Mouse (Mus musculus): ENCODE data around the gene Slc34a3. TPM values are rescaled to one million over a fixed set of nuclear protein-coding genes. Genes with fewer than 3 reads are reported as not detected.

Slc34a3 gene
- polyA plus RNA-seq, 1 experiment from 2014 or later: not detected

- 0 out of 2 replicates have a peak, but pooled peaks cover 7% of the 10 kb centered on the region for H3K4me1 ChIP-seq (ENCODE audit: control insufficient read depth, insufficient read depth, low read length)
- ATAC-seq (ENCODE audit: low read depth): peak; percentile 75
- H3K27ac ChIP-seq (replicated peaks; ENCODE audit: low read depth, low read length): peak overlapping the region; percentile 40
- peaks cover 40% of the 10 kb centered on the region for H3K27me3 ChIP-seq (replicated peaks; ENCODE audit: control insufficient read depth, insufficient read depth, low read length)
- WGBS: 0% methylated on average over 39 of the region's 64 CpGs
- H3K4me3 ChIP-seq (ENCODE audit: low read depth, low read length): peak overlapping the region; percentile 52
- H3K9ac ChIP-seq (ENCODE audit: low read depth, low read length): peak overlapping the region; percentile 71
- H3K4me2 ChIP-seq (ENCODE audit: low read depth, low read length): peak overlapping the region; percentile 94
- peak; percentile 84 for DNase-seq (ENCODE audit: low spot score)
- no peaks in the 10 kb centered on the region for H3K9me3 ChIP-seq (ENCODE audit: control insufficient read depth, low read length)
- H3K36me3 ChIP-seq (ENCODE audit: control insufficient read depth, insufficient read depth, low read length): no peaks in the 10 kb centered on the region
Observed at GRCm38 (mm10) chr2:25185625-25186574, 48.3 kb downstream of the Slc34a3 start.

- no peak overlapping the region for H3K4me2 ChIP-seq (ENCODE audit: low read depth, low read length)
- DNase-seq (ENCODE audit: low spot score) (no peak), ATAC-seq (ENCODE audit: low read depth) (no peak)
- H3K4me1 ChIP-seq (ENCODE audit: control insufficient read depth, insufficient read depth, low read length): 0 out of 2 replicates have a peak, but pooled peaks cover 7% of the 10 kb centered on the region
- no peak overlapping the region for H3K4me3 ChIP-seq (ENCODE audit: low read depth, low read length)
- no peaks in the 10 kb centered on the region for H3K9me3 ChIP-seq (ENCODE audit: control insufficient read depth, low read length)
- WGBS: 96% methylated on average over 7 of the region's 7 CpGs
- no peaks in the 10 kb centered on the region for H3K36me3 ChIP-seq (ENCODE audit: control insufficient read depth, insufficient read depth, low read length)
- peaks cover 54% of the 10 kb centered on the region for H3K27me3 ChIP-seq (replicated peaks; ENCODE audit: control insufficient read depth, insufficient read depth, low read length)
- H3K9ac ChIP-seq (ENCODE audit: low read depth, low read length): no peak overlapping the region
- H3K27ac ChIP-seq (replicated peaks; ENCODE audit: low read depth, low read length): no peak overlapping the region
Observed at GRCm38 (mm10) chr2:25184496-25184895, 49.7 kb downstream of the Slc34a3 start.

DNA sequence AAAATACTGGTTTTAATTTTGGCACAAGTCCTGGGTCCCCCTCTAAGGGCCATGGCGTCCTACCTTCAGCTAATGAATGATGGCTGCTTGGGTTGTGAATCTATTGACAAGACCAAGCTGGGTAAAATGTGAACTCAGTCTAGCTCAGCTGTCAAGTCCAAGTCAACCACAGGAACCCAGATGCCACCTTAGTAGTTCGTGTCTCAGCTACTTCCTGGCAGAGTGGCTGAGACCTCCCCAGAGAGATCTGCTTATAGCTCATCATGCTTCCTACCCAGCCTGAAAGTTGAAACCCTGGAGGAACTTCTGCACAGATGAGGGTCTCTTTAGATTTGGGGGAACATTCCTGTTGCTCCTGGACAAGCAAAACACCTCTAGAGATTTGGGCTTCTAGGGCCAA lies 50.8 kb downstream of the Slc34a3 start:
- no peak for ATAC-seq (ENCODE audit: low read depth)
- Histone ChIP-seq H3K4me3 (ENCODE audit: low read depth, low read length) (peak overlapping the region; percentile 57; the same call in 1 of the 2 replicates), H3K4me2 (ENCODE audit: low read depth, low read length) (peak overlapping the region; percentile 85; the same call in 1 of the 2 replicates), H3K4me1 (ENCODE audit: control insufficient read depth, insufficient read depth, low read length) (0 out of 2 replicates have a peak, but pooled peaks cover 8% of the 10 kb centered on the region), H3K27me3 (replicated peaks; ENCODE audit: control insufficient read depth, insufficient read depth, low read length) (peaks cover 60% of the 10 kb centered on the region), H3K36me3 (ENCODE audit: control insufficient read depth, insufficient read depth, low read length) (no peaks in the 10 kb centered on the region), H3K27ac (replicated peaks; ENCODE audit: low read depth, low read length) (no peak overlapping the region), H3K9ac (ENCODE audit: low read depth, low read length) (no peak overlapping the region), H3K9me3 (ENCODE audit: control insufficient read depth, low read length) (no peaks in the 10 kb centered on the region)
- no peak for DNase-seq (ENCODE audit: low spot score)
- WGBS: 56% methylated on average over 2 of the region's 2 CpGs

- DNase-seq (ENCODE audit: low spot score): no peak
- ATAC-seq (ENCODE audit: low read depth): no peak
Observed at GRCm38 (mm10) chr2:25182664-25183063, 51.5 kb downstream of the Slc34a3 start.

DNA sequence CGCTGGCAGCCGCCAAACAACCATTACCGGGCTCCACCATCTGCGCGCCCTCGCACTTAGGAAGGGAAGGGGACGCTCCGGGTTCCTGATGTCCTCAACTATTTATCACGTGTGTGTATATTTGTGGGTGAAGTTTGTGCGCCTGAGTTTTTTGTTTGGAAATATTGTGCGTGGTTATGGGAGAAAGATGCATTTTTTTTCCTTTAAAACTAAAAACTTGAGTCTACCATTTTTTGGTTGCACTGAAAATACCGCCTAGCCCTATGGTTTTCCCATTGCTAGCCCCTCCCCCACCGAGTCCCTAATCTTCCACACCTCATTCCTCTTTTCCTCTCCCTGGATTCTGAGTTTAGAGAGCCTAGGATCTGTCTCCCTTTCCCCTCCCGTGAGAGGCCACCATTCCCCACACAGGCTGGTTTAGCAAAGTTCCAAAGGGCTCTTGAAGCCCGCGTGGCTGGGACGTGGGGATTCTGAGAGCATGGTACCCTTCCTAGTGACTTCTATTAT lies 52.2 kb downstream of the Slc34a3 start:
- under 1% methylated on average over 17 of the region's 17 CpGs for WGBS
- H3K4me1 ChIP-seq (ENCODE audit: control insufficient read depth, insufficient read depth, low read length): peaks cover 22% of the 10 kb centered on the region

More at GRCm38 (mm10) chr2:25182664-25183063, 51.5 kb downstream of the Slc34a3 start:
- Histone ChIP-seq H3K9me3 (ENCODE audit: control insufficient read depth, low read length) (no peaks in the 10 kb centered on the region), H3K27ac (replicated peaks; ENCODE audit: low read depth, low read length) (no peak overlapping the region), H3K27me3 (replicated peaks; ENCODE audit: control insufficient read depth, insufficient read depth, low read length) (peaks cover 66% of the 10 kb centered on the region), H3K4me1 (ENCODE audit: control insufficient read depth, insufficient read depth, low read length) (peaks cover 15% of the 10 kb centered on the region; the same call in 1 of the 2 replicates), H3K9ac (ENCODE audit: low read depth, low read length) (0 out of 2 replicates have a peak overlapping the region, but pooled peaks have one; percentile 35), H3K36me3 (ENCODE audit: control insufficient read depth, insufficient read depth, low read length) (no peaks in the 10 kb centered on the region), H3K4me2 (ENCODE audit: low read depth, low read length) (peak overlapping the region; percentile 85), H3K4me3 (ENCODE audit: low read depth, low read length) (peak overlapping the region; percentile 57)
- 28% methylated on average over 6 of the region's 6 CpGs for WGBS

GRCm38 (mm10) chr2:25180973-25181890 lies 52.9 kb downstream of the Slc34a3 start:
- Histone ChIP-seq H3K4me3 (ENCODE audit: low read depth, low read length) (peak overlapping the region; percentile 57), H3K4me2 (ENCODE audit: low read depth, low read length) (peak overlapping the region; percentile 85), H3K36me3 (ENCODE audit: control insufficient read depth, insufficient read depth, low read length) (no peaks in the 10 kb centered on the region), H3K9me3 (ENCODE audit: control insufficient read depth, low read length) (no peaks in the 10 kb centered on the region), H3K9ac (ENCODE audit: low read depth, low read length) (peak overlapping the region; percentile 56), H3K27ac (replicated peaks; ENCODE audit: low read depth, low read length) (peak overlapping the region; percentile 75), H3K27me3 (replicated peaks; ENCODE audit: control insufficient read depth, insufficient read depth, low read length) (peaks cover 67% of the 10 kb centered on the region), H3K4me1 (ENCODE audit: control insufficient read depth, insufficient read depth, low read length) (peaks cover 27% of the 10 kb centered on the region)
- ATAC-seq (ENCODE audit: low read depth) (peak; percentile 47), DNase-seq (ENCODE audit: low spot score) (peak; percentile 73)
- under 1% methylated on average over 74 of the region's 100 CpGs for WGBS

More for the DNA sequence above, 52.2 kb downstream of the Slc34a3 start:
- H3K9ac ChIP-seq (ENCODE audit: low read depth, low read length): peak overlapping the region; percentile 56
- peak overlapping the region; percentile 57 for H3K4me3 ChIP-seq (ENCODE audit: low read depth, low read length)
- peak overlapping the region; percentile 85 for H3K4me2 ChIP-seq (ENCODE audit: low read depth, low read length)
- no peaks in the 10 kb centered on the region for H3K9me3 ChIP-seq (ENCODE audit: control insufficient read depth, low read length)
- ATAC-seq (ENCODE audit: low read depth) (no peak), DNase-seq (ENCODE audit: low spot score) (no peak)
- H3K27me3 ChIP-seq (replicated peaks; ENCODE audit: control insufficient read depth, insufficient read depth, low read length): peaks cover 67% of the 10 kb centered on the region
- no peaks in the 10 kb centered on the region for H3K36me3 ChIP-seq (ENCODE audit: control insufficient read depth, insufficient read depth, low read length)
- H3K27ac ChIP-seq (replicated peaks; ENCODE audit: low read depth, low read length): peak overlapping the region; percentile 75

- H3K4me3 ChIP-seq (ENCODE audit: low read depth, low read length): peak within 1 kb of the TSS; percentile 57
- peak within 1 kb of the TSS; percentile 75 for H3K27ac ChIP-seq (replicated peaks; ENCODE audit: low read depth, low read length)
- peaks cover 26% of the 10 kb centered on the region for H3K4me1 ChIP-seq (ENCODE audit: control insufficient read depth, insufficient read depth, low read length)
- peak within 1 kb of the TSS; percentile 56 for H3K9ac ChIP-seq (ENCODE audit: low read depth, low read length)
- H3K9me3 ChIP-seq (ENCODE audit: control insufficient read depth, low read length): no peaks in the 10 kb centered on the region
- ATAC-seq (ENCODE audit: low read depth): peak; percentile 87
- peak; percentile 95 for DNase-seq (ENCODE audit: low spot score)
- peaks cover 71% of the 10 kb centered on the region for H3K27me3 ChIP-seq (replicated peaks; ENCODE audit: control insufficient read depth, insufficient read depth, low read length)
- peak within 1 kb of the TSS; percentile 85 for H3K4me2 ChIP-seq (ENCODE audit: low read depth, low read length)
- WGBS: under 1% methylated on average over 32 of the region's 35 CpGs
- no peaks in the 10 kb centered on the region for H3K36me3 ChIP-seq (ENCODE audit: control insufficient read depth, insufficient read depth, low read length)
Observed at GRCm38 (mm10) chr2:25180478-25180903, 53.7 kb downstream of the Slc34a3 start, which contains the start of gene Nrarp. TSS of gene Nrarp (plus strand) at chr2:25180758.

Measured in embryonic facial prominence, embryonic 14.5 days (tissue).